Mouse (Mus musculus): ENCODE data around the gene Hsd17b1.

Hsd17b1 gene

DNA sequence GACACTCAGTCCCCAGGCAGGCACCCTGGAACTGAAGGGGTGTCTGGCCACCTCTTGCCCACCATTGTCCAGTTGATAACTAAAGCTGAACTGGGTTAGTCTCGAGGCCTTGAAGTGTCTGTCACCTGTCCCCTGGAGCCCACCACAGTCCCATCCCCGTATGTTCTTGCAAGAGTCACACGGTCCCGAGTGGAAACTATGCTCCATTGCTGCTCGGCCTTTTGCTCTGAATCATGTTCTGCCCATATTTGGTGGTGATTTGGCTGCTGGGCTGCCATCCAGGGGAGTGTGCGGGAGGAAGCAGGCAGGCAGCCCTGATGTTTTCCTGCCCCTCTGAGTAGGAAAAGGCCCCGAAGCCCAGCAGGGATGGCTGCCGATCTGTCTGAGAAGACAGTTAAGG is 18.1 kb upstream of the Hsd17b1 start:
- no peak for DNase-seq (ENCODE audit: extremely low spot score, low spot score)

DNA sequence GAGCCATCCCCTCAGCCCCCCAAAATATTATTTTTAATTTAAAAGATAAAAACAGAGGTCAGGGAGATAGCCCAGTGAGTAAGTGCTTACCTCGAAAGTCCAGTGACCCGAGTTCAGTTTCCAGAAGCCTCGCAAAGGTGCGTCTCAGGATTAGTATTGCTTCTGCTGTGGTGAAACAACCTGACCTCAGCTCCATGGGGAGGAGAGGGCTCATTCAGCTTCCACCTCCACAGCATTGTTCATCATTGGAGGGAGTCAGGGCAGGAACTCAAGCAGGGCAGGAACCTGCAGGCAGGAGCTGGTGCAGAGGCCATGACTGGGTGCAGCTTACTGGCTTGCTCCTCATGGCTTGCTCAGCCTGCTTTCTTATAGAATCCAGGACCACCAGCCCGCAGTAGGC is 17.2 kb upstream of the Hsd17b1 start:
- no peak for DNase-seq (ENCODE audit: extremely low spot score, low spot score)

DNA sequence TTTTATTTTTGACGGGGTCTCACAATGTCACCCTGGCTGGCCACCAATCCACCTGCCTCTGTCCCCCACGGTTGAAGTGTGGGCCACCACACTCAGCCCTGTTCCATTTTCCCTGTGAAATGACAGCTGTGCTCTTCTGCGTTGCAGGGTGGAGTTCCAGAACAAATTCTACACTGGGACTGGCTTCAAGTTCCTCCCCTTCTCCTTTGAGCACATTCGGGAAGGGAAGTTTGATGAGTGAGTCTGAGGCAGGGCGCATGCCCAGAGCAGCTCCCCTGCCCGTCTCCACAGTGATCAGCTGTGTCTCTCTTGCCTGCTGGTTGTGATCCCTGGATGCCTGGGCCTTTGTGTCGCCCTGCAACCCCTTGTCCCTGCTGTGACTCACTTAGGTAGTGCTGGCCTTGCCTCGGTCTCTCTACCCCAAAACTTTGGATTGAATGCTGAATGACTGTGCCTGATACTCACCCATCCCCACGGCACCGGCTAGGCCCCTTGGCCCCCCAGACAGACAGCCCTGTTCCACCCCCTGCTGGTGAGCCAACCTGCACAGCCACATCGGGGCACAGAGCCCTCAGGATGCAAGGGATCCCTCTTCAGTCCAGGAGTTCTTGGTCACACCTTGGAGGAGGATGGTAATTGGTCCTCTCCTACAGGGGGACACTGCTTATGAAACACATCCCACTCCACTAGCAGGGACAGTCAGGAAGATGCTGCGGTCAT is 15.9 kb upstream of the Hsd17b1 start:
- no peak for DNase-seq (ENCODE audit: extremely low spot score, low spot score)

DNA sequence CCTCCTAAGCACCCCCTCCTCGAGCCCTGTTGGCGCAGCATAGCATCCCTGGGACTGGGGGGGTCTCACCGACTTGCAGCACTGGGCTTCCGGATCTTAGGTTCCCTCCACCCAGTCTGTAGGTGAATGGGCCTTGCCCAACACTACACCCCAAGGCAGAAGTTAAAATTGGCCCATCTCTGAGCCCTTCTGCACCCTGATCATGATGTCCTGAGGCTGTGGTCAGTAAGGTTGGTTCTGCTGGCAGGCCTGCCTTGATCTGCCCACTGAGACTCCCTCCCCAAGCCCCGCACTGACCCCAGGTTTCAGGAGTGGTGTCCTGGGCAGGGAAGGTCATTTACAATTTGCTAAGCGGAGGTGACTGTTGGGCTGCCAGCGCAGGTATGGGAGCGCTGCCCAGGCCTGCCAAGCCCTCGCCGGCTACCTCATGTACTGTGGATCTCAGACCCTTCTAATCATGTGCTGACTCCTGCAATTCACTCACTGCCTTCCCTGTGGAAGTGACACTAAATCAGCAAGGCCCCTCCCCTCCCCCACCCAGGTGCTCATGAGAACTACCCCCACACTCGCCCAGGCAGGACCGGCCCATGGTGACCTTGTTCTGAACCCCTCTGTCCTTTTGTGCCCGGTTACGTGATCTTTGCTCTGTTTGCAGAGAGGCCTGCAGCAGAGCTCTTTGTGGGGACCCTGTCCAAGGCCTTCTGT is 15.1 kb upstream of the Hsd17b1 start:
- DNase-seq (ENCODE audit: extremely low spot score, low spot score), result no peak

DNA sequence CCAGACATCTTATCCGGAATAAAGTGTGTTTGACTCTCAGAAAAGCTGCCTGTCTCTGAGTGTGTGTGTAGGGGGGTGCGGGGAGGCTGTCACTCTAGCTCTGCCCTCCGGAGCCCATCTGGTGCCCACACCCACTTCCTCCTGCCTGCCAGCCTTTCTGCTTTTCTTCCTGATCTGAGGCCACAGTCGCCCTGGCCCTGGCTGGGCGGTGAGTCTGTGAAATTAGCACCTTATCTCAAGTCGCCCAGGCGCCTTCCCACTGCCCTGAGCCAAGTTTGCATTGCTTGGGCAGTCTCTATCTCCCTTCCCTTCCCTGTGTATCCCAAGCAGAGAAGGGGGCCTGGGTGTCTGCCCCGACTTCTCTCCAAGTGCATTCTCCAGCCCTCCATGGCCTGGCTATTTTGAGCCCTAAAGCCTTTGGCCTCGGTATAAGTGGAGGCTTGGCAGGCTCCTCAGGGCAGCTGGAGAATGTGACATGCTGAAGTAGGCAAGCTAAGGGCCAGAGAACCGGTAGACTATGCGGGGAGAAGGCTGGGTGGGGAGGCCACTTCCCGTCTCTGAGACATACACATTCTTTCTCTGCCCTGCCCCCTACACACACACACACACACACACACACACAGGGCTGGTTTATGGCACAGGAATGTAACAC is 14.4 kb upstream of the Hsd17b1 start:
- DNase-seq (ENCODE audit: extremely low spot score, low spot score), result no peak

DNA sequence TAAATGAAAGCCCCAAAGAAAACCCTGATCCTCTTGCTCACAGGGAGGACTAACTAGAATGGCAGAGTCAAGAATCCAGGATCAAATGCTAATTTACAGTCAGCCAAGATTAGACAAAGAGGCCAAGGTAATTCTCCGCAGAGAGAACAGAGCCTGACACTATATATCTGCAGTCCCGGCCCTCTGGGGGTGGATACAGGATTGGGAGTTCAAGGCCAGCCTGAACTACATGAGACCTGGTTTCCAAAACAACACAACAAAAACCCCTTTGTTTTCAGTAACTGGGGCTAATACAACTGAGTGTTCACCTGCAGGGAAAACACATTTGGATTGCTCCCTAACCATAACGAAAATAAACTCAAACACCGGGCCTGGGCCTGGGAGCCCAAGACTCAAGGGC is 13.7 kb upstream of the Hsd17b1 start:
- no peak for DNase-seq (ENCODE audit: extremely low spot score, low spot score)

DNA sequence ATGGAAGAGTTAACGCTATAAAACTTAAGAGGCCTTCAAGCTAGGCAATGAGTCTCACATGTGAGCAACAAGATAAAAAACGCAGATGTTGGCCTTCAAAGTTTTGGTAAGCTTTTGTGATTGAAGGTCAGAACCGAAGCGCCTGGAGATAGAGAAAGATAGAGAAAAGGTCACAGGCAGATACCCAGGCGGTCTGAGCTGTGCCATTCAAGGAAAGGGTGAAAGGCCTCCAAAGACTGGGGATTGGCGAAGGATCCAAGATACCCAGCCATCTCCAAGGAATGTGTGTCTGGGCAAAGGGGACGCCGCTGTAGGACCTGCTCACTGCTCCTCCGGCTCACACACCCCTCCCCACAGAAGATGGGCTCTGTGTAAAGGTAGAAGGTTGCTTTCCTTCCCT is 13.2 kb upstream of the Hsd17b1 start:
- DNase-seq (ENCODE audit: extremely low spot score, low spot score), result no peak

DNA sequence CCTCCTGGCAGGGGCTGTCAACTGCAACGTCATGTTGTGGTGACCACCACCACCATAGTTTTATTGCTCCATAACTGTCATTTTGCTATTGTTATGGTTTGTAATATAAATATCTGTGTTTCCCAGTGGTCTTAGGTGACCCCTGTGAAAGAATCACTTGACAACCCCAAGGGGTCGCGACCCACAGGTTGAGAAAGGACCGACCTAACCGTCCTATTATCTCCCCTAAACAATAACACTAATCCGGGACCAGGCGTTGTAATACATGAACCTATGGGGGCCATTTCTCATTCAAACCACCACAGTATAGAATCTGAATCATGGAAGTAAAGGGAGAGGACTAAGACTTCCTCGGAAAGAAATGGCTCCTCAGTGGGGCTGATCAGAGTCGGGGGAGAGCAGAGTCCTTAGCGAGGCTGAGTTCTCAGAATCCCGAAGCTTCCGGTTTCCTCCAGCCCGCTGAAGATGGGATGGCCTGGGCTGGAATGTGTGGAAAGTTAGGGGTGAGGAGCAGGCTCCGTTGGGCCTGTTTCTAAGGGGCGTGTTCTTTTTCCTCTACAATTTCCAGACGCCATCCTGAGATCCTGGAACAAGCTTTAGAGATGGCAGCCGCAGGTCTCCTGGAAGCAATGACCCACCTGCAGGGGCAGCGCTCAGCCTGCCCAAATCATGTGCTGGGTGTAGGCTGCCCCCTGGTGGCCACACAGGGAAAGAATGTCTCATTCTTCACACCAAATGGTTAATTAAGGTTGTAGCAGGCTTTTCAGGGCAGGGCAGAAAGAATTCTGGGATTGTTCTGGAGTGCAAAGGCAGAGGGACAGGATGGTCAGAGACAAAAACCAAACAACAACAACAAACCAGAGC is 11.4 kb upstream of the Hsd17b1 start:
- DNase-seq (ENCODE audit: extremely low spot score, low spot score), result peak; percentile 93

DNA sequence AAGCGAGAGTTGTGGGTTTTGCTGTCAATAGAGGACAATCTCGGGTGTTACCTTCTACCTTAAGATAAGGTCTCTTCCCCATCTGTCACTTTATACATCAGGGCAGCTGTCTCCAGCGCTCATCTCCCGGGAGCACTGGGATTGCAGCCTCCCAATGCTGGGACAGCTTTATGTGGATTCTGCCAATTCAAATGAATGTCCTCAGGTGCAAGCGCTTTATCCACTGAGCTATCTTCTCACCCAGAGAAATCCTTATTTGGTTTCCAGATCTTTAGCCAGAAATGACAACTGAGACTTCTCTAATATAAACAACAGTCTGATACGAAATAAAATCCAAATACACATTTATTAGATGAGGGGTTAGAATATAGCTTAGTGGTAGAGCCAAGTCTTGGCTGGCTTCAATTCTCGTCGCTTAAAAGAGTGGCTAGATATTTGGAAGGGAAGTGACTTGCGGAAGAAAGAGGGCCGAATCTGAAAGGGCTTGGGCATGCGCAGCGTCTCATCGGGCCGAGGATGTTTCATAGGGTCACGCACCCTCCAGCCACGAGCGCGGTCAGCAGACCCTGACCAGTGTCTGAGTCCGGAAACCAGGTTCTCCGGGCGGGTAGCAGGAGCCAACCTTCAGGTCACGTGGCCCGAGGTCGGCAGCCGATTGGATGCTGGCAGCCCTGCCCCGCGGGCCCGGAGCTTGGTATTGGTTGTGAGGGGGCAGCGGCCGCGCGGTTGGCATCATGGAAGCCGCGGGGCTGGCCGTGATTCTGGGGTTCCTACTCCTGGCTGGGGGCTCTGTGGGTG is 8.6 kb upstream of the Hsd17b1 start, which contains the start of gene Naglu:
Gene Naglu (plus strand): TSS at position 622 of the 798 bp plus-strand sequence.
- peak; percentile 95 for DNase-seq (ENCODE audit: extremely low spot score, low spot score)

DNA sequence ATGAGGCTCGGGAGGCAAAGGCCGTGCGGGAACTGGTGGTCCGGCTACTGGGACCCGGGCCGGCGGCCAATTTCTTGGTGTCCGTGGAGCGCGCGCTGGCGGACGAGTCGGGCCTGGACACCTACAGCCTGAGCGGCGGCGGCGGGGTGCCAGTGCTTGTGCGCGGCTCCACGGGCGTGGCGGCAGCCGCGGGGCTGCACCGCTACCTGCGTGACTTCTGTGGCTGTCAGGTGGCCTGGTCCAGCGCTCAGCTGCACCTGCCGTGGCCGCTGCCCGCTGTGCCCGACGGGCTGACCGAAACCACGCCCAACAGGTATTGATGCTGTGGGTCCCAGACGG is 8.1 kb upstream of the Hsd17b1 start:
- no peak for DNase-seq (ENCODE audit: extremely low spot score, low spot score)

DNA sequence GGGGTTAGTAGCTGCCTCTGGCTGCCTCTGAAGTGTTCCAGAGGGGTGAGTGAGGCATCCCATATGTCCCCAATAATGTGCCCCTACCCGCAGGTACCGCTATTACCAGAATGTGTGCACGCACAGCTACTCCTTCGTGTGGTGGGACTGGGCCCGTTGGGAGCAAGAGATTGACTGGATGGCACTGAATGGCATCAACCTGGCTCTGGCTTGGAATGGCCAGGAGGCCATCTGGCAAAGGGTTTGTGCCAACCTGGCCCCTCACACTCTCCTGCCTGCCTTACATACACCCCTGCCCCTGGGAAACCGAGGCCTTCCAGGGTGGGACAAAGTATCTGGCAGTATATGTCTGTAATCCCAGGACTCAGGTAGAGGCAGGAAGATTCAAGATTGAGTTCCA is 7.2 kb upstream of the Hsd17b1 start:
- no peak for DNase-seq (ENCODE audit: extremely low spot score, low spot score)

DNA sequence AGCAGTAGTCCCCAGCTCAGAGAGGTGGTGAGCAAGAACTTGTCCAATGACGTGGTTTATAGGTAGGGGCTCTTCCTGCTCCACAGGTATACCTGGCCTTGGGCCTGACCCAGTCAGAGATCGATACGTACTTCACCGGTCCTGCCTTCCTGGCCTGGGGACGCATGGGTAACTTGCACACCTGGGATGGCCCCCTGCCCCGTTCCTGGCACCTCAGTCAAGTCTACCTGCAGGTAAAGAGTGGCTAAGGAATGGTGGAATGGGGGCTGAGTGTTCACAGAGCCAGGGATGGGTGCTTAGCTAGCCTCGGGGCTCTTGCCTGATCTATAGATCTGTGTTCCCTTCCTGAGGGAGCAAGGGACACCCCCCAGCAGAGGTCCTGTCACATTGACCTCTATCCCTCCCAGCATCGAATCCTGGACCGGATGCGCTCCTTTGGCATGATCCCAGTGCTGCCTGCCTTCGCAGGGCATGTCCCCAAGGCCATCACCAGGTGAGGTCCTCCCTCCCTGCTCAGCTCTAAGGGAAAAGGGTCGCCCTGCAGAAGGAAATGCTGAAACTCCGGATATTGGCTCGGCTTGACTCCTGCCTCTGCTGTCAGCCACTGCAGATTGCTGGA is 6.3 kb upstream of the Hsd17b1 start:
- no peak for DNase-seq (ENCODE audit: extremely low spot score, low spot score)

DNA sequence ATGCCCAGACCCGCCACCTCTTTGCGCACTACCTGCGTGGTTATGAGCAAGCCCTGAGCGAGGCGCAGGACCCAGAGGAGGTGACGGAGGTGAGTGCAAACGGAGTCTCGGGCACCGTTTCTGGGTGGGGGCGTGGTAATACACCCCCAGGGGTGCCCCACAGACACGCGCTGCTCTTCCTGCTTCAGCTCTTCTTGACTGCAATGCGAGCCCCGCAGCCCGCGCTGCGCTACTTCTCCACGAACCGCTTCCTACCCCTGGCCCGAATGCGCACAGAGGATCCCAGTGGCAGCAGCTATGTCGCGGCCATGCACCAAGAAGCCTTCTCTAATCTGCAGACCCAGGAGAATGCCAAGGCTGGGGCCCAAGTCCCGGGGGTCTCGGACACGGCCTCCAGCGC is 1.5 kb downstream of the Hsd17b1 start:
- no peak for DNase-seq (ENCODE audit: extremely low spot score, low spot score)

DNA sequence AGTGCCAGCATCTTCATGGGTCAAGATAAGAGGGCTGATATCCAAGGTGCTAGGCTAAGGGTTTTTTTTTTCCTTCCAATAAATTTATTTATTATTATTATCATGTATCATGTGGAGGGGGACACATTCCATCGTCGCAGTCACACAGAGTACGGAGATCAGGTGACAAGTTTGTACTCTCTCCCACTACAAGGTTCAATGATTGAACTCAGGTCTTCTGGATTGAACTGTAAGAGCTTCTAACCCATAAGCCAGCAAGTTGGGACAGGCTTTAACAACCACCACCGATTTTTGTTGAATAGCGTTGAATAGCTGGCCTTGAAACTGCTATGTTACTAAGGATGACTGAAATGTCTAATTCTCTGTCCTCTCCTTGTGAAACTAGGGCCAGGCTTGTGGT is 2.2 kb downstream of the Hsd17b1 start:
- no peak for DNase-seq (ENCODE audit: extremely low spot score, low spot score)

DNA sequence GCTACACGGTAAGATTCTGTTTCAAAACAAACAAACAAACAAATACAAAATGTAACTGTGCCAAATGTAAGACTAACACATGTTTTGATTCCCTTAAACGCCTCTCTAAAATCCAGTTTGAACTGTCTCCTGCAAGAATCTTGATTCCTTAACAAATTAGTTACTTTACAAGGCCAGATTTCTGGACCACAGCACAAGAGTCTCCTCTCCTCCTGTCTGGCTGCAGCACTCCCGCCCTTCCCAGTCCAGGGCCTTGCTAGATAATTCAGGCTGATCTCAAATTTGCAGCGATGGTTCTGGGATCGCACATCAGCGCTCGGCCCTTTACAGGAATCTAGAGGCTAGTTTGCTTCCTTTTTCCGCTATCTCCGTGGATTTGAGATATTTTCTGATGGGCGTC is 3.4 kb downstream of the Hsd17b1 start:
- DNase-seq (ENCODE audit: extremely low spot score, low spot score), result no peak

DNA sequence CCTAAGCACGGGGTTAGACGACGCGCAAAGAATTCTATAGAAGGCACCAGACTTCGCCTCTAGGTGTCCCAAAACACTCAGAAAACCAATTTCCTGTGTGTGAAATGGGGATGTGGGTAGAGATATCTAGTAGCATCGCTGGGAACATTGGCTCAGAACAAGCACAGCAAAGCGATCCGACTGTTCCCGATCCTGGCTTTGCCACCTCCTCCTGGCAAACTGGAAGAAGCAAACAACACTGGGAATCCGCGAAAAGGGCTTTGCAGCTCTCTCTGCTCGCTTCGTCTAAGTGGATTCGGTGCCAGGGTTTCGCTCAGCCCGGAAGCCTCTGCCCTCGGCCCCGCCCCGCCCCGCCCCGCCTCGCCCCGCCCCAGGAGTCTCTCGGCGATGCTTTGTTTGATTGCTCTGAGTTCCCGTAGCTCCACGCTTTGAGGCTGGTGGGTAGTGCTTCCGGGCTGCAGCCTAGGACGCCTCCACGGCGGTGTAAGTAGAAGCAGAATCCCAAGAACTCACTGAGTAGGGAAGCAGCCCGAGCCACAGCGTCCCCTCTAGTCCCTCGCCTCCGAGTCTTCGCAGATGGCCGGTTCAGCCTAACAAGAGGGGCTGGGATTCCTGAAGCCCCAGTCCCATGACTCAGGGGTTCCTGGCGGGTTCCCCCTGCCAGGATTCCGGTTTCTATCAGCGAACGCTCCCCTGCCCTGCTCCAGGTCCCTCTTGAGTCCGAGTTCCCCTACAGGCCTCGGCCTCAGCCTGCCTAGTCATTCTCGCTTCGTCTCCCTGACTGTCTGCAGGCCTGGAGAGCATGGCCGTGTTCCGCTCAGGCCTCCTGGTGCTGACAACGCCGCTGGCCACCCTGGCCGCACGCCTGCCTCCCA is 4.2 kb downstream of the Hsd17b1 start, which contains the start of gene Coasy:
Gene Coasy (plus strand): TSS at position 358 of the 875 bp plus-strand sequence.
- peak; percentile 95 for DNase-seq (ENCODE audit: extremely low spot score, low spot score)

DNA sequence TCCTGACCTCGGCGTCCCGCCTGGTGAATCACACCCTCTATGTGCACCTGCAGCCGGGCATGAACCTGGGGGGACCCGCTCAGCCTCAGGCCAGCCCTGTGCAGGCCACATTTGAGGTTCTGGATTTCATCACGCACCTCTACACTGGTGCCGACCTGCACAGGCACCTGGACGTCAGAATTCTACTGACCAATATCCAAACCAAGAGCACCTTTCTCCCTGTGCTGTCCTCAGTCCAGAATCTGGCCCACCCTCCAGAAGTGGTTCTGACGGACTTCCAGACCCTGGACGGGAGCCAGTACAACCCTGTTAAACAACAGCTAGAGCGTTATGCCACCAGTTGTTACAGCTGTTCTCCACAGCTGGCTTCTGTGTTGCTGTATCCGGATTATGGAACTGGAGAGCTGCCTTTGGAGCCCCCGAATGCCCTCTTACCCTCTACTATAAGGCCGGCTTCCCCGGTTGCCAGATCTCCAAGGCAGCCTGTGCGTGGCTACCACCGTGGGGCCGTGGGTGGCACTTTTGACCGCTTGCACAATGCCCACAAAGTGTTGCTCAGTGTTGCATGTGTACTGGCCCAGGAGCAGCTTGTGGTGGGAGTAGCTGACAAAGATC is 5.0 kb downstream of the Hsd17b1 start:
- no peak for DNase-seq (ENCODE audit: extremely low spot score, low spot score)

DNA sequence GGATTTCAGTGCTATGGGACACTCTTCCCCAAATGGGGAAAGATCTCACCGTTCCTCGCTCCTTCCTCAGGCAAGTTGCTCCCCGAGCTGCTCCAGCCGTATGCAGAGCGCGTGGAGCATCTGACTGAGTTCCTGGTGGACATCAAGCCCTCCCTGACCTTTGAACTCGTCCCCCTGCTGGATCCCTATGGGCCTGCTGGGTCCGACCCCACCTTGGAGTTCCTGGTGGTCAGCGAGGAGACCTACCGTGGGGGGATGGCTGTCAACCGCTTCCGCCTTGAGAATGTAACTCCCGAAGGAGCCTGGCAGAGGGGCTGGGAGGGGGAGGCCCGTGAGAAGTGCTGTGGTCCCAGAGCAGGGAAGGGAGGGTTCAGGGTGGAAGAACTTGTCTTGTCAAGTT is 6.0 kb downstream of the Hsd17b1 start:
- DNase-seq (ENCODE audit: extremely low spot score, low spot score), result no peak

DNA sequence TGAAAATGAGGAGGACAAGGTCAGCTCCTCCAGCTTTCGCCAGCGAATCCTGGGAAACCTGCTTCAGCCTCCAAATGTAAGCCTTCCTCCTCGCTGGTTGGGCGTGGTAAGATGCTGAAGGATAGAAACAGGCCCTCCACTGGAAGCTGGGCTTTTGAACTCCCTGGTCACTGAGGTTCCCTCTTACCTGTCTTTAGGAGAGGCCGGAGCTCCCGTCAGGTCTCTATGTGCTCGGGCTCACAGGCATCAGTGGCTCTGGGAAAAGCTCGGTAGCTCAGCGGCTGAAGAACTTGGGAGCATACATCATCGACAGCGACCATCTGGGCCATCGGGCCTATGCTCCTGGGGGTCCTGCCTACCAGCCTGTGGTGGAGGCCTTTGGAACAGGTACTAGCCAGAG is 6.6 kb downstream of the Hsd17b1 start:
- no peak for DNase-seq (ENCODE audit: extremely low spot score, low spot score)

All from neural tube, embryonic 10.5 days (tissue).